ENCODE assay signal across 24 mouse cellular contexts in the genomic region with DNA sequence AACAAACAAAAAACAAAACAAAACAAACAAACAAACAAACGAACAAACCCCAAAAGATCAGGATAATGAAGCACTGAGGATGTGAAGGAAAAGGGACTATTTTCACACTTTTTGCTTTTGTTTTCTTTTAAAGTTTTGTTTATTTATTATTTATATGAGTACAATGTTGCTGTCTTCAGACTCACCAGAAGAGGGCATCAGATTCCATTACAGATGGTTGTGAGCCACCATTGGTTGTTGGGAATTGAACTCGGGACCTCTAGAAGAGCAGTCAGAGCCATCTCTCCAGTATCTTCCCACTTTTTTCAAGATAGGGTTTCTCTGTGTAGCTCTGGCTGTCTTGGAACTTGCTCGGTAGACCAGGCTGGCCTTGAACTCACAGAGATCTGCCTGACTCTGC. TPM values are rescaled to one million over a fixed set of nuclear protein-coding genes. Genes with fewer than 3 reads are reported as not detected.
DNase-seq lines count a peak whose midpoint lies in the region; TF ChIP-seq lines count a peak whose summit lies in the region.
"Had no signal": no experiment of that assay in that cellular context is flagged by ENCODE, and none has a peak within 500 bp of the region (broad histone marks: within the 10 kb centered on the region; RNA-seq: fewer than 3 reads in every experiment).

No protein-coding gene starts in this region.

- no peaks in the 10 kb centered on the region for H3K4me1 ChIP-seq in heart, adult 2 months (ENCODE audit: control insufficient read depth, insufficient read depth, low read length)
- H3K4me1 ChIP-seq in liver, adult 2 months (ENCODE audit: control insufficient read depth, insufficient read depth, low read length): no peaks in the 10 kb centered on the region
- H3K4me1 ChIP-seq: heart, embryonic 10.5 days; hindbrain, embryonic 15.5 days; liver, embryonic 15.5 days; midbrain, embryonic 10.5 days had no signal

- DNase-seq in heart, adult 2 months: no peak
- no peak for DNase-seq in heart, postnatal 14 days
- peak; percentile 10 for DNase-seq in liver, adult 2 months (ENCODE audit: extremely low read depth, low read depth, low spot score)
- no peak for DNase-seq in liver
- DNase-seq in CD4-positive helper T cell, adult 2 months (ENCODE audit: low read depth, low spot score): peak; percentile 19
- DNase-seq in induced T-regulatory cell, adult 2 months (ENCODE audit: low read depth): peak; percentile 44
- DNase-seq in urinary bladder, adult 2 months (ENCODE audit: low spot score): no peak
- DNase-seq: adrenal gland, postnatal 25 days; cerebellum, adult 9-11 months; gastrocnemius, postnatal 14 days; kidney, adult 8-10 months; left cerebral cortex, postnatal 4 days; lung, postnatal 4 days; right cerebral cortex, postnatal 4 days had no signal

- peak; percentile 75 for TF ChIP-seq CTCF in heart, adult 2 months (IDR thresholded peaks at IDR 0.05)
- peak; percentile 37; the same call in 1 of the 2 replicates for TF ChIP-seq CTCF in liver, adult 2 months (IDR thresholded peaks at IDR 0.05; ENCODE audit: low read depth, low read length)

- no peak overlapping the region for H3K4me3 ChIP-seq in heart, adult 2 months
- H3K4me3 ChIP-seq in liver, adult 2 months (ENCODE audit: insufficient read depth, low read depth, low read length): no peak overlapping the region
- H3K4me3 ChIP-seq: heart, embryonic 10.5 days; hindbrain, embryonic 15.5 days; liver, embryonic 15.5 days; midbrain, embryonic 10.5 days had no signal

- no peak for TF ChIP-seq POLR2A in heart, adult 2 months (IDR thresholded peaks at IDR 0.05; ENCODE audit: insufficient read depth, low read depth, low read length)
- TF ChIP-seq POLR2A in liver, adult 2 months (IDR thresholded peaks at IDR 0.05; ENCODE audit: extremely low read depth, insufficient read depth, low read length): no peak

- no peak overlapping the region for H3K27ac ChIP-seq in heart, adult 2 months
- no peak overlapping the region for H3K27ac ChIP-seq in liver, adult 2 months (replicated peaks; ENCODE audit: insufficient read depth, low read depth, low read length)
- H3K27ac ChIP-seq: heart, embryonic 10.5 days; hindbrain, embryonic 15.5 days; liver, embryonic 15.5 days; midbrain, embryonic 10.5 days had no signal

- no peaks in the 10 kb centered on the region for H3K79me2 ChIP-seq in heart, adult 2 months (replicated peaks; ENCODE audit: control insufficient read depth, insufficient read depth, low read length)
- H3K79me2 ChIP-seq in liver, adult 2 months (ENCODE audit: control insufficient read depth, insufficient read depth, low read length): no peaks in the 10 kb centered on the region

- no peak overlapping the region for H3K9ac ChIP-seq in heart, adult 2 months (ENCODE audit: low read depth, low read length)
- H3K9ac ChIP-seq in liver, adult 2 months (ENCODE audit: low read depth, low read length): no peak overlapping the region
- H3K9ac ChIP-seq: hindbrain, embryonic 15.5 days; liver, embryonic 15.5 days had no signal

- WGBS in heart, adult 2 months: 77% methylated on average over 3 of the region's 3 CpGs
- 73% methylated on average over 3 of the region's 3 CpGs for WGBS in liver, adult 2 months

- H3K36me3 ChIP-seq in heart, adult 2 months (ENCODE audit: control insufficient read depth, insufficient read depth, low read length): no peaks in the 10 kb centered on the region
- no peaks in the 10 kb centered on the region for H3K36me3 ChIP-seq in liver, adult 2 months (ENCODE audit: control insufficient read depth, insufficient read depth, low read length)
- H3K36me3 ChIP-seq: hindbrain, embryonic 15.5 days; liver, embryonic 15.5 days; midbrain, embryonic 10.5 days had no signal

- no peak for TF ChIP-seq EP300 in heart, adult 2 months (IDR thresholded peaks at IDR 0.05; ENCODE audit: insufficient read depth, low read depth, low read length)

- no peaks in the 10 kb centered on the region for H3K27me3 ChIP-seq in heart, adult 2 months (ENCODE audit: control insufficient read depth, insufficient read depth, low read length)
- no peaks in the 10 kb centered on the region for H3K27me3 ChIP-seq in liver, adult 2 months (ENCODE audit: control insufficient read depth, insufficient read depth, low read length)
- H3K27me3 ChIP-seq: hindbrain, embryonic 15.5 days; liver, embryonic 15.5 days had no signal

- intact Hi-C loops in heart, adult 2 months (cut with DNase I): loop anchor here (5.0 kb wide), 1 partner anchor 189 kb away; no protein-coding TSS in a partner anchor
- intact Hi-C loops in heart, postnatal 14 days (cut with DNase I): no loop called here

RNA-seq across cellular contexts. Expression of gene Miox, which starts 9.1 kb away (rescaled TPM):
- total RNA-seq in heart, adult 2 months (2021): not detected
- not detected in 2 replicates for polyA plus RNA-seq in heart, adult 2 months (2012; rRNA removed)
- not detected for total RNA-seq in heart, postnatal 14 days (2021)
- total RNA-seq in liver, adult 2 months (2014; rRNA removed): 0.28 and 0.54 TPM in 2 replicates
- polyA plus RNA-seq in liver, adult 2 months (2012; rRNA removed): 0.31 and 0.32 TPM in 2 replicates
- not detected in 2 replicates for polyA plus RNA-seq in urinary bladder, adult 2 months (2012; rRNA removed)
- total RNA-seq: adrenal gland, postnatal 25 days; gastrocnemius, postnatal 14 days; heart, postnatal 25 days; layer of hippocampus, postnatal 25 days; left cerebral cortex, postnatal 4 days had no signal
- polyA plus RNA-seq: embryonic facial prominence, embryonic 14.5 days; heart, embryonic 10.5 days; hindbrain, embryonic 15.5 days; large intestine, adult 2 months; midbrain, embryonic 10.5 days; neural tube, embryonic 14.5 days; Patski had no signal

RNA-seq across cellular contexts. Expression of gene Lmf2, which starts 12.1 kb away (rescaled TPM):
- total RNA-seq in heart, adult 2 months (2021): 10 to 100 TPM; 25.7 to 26.1 TPM
- polyA plus RNA-seq in heart, adult 2 months (2012; rRNA removed): 32.9 and 33.3 TPM in 2 replicates
- total RNA-seq in heart, postnatal 14 days (2021): 10 to 100 TPM; 33.1 to 38.3 TPM
- total RNA-seq in liver, adult 2 months (2014; rRNA removed): 4.3 and 8.0 TPM in 2 replicates
- polyA plus RNA-seq in liver, adult 2 months (2012; rRNA removed): 20.8 and 21.3 TPM in 2 replicates
- polyA plus RNA-seq in urinary bladder, adult 2 months (2012; rRNA removed): 15.8 and 26.7 TPM in 2 replicates

RNA-seq across cellular contexts. Expression of gene Ncaph2, which starts 12.2 kb away (rescaled TPM):
- total RNA-seq in heart, adult 2 months (2021): 10 to 100 TPM; 49.3 to 55.7 TPM
- polyA plus RNA-seq in heart, adult 2 months (2012; rRNA removed): 69.9 and 70.0 TPM in 2 replicates
- total RNA-seq in heart, postnatal 14 days (2021): 10 to 100 TPM; 56.0 to 64.7 TPM
- total RNA-seq in liver, adult 2 months (2014; rRNA removed): 26.9 and 31.7 TPM in 2 replicates
- polyA plus RNA-seq in liver, adult 2 months (2012; rRNA removed): 52.1 and 63.9 TPM in 2 replicates
- 95.7 and 112 TPM in 2 replicates for polyA plus RNA-seq in urinary bladder, adult 2 months (2012; rRNA removed)

RNA-seq across cellular contexts. Expression of gene Adm2, which starts 20.8 kb away (rescaled TPM):
- total RNA-seq in heart, adult 2 months (2021): not detected
- not detected in 2 replicates for polyA plus RNA-seq in heart, adult 2 months (2012; rRNA removed)
- total RNA-seq in heart, postnatal 14 days (2021): not detected
- total RNA-seq in liver, adult 2 months (2014; rRNA removed): not detected in 2 replicates
- polyA plus RNA-seq in liver, adult 2 months (2012; rRNA removed): not detected in 2 replicates
- not detected in 2 replicates for polyA plus RNA-seq in urinary bladder, adult 2 months (2012; rRNA removed)
- total RNA-seq: adrenal gland, postnatal 25 days; gastrocnemius, postnatal 14 days; heart, postnatal 25 days; layer of hippocampus, postnatal 25 days; left cerebral cortex, postnatal 4 days had no signal
- polyA plus RNA-seq: hindbrain, embryonic 15.5 days; neural tube, embryonic 14.5 days had no signal

RNA-seq across cellular contexts. Expression of gene Sbf1, which starts 28.2 kb away (rescaled TPM):
- 10 to 100 TPM; 61.3 to 63.6 TPM for total RNA-seq in heart, adult 2 months (2021)
- 116 and 150 TPM in 2 replicates for polyA plus RNA-seq in heart, adult 2 months (2012; rRNA removed)
- 10 to 100 TPM; 70.7 to 74.7 TPM for total RNA-seq in heart, postnatal 14 days (2021)
- 22.3 and 32.7 TPM in 2 replicates for total RNA-seq in liver, adult 2 months (2014; rRNA removed)
- 75.5 and 99.0 TPM in 2 replicates for polyA plus RNA-seq in liver, adult 2 months (2012; rRNA removed)
- 85.7 and 112 TPM in 2 replicates for polyA plus RNA-seq in urinary bladder, adult 2 months (2012; rRNA removed)

Comparison
In these comparisons a context has a peak if more than half of its experiments do, and no peak if none do; other contexts are left out.
1. DNase-seq: peak in liver, adult 2 months (single experiment), CD4-positive helper T cell, adult 2 months (single experiment) and induced T-regulatory cell, adult 2 months (single experiment); none in heart, adult 2 months (0 of 2), heart, postnatal 14 days (0 of 2), liver (single experiment) and urinary bladder, adult 2 months (single experiment).